1 mouse cellular context compared by ENCODE assay signal in the genomic region with DNA sequence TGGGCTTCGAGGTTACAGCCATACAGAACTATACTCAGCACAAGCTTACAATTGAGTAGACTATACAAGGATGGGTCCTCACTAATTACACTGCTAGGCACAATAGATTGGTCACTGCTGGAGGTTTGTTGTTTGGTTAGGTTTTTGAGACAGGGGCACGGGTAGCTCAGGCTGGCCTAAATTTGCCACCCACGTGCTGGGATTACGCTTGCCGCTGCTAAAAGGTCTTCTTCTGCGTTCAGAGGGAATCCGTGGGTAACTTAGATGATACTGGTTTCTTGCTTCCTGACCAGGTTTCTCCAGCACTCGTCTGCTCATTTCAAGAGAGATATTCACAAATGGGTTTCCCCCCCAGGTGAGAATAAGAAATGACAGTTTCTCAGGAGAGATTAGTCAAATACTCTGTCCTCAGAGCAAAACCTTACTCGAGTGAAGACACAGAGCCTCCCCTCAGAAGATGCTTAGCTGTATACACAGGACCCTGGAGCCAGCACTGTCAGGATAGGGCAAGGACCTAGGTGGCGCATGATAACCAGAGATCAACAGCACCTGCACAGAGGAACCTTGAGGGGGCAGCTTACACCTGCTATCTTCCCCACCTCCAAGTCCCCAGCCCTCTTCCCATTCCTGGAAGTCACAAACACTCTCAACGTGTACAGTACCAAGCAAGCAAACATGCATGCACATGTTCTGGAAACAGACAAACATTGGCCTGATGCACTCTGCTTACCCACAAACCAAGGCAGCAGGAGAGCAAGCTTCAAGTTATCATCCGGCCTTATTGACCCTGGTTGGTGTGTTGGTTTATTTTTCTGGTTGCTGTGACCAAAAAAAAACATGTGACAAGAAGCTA.
TF ChIP-seq lines count a peak whose summit lies in the region.

No protein-coding gene starts in this region.

TF ChIP-seq in CH12.LX, 34 proteins besides CTCF, POLR2A, EP300 and RAD21 (continued from another document):
- TF ChIP-seq TBP (conservative IDR thresholded peaks at IDR 0.05; ENCODE audit: low read depth, low read length): peak; percentile 54; the same call in 1 of the 2 replicates
- TF ChIP-seq USF1 (IDR thresholded peaks at IDR 0.05; ENCODE audit: low read depth, low read length): no peak
- peak; percentile 51; the same call in 1 of the 2 replicates for TF ChIP-seq MAZ (IDR thresholded peaks at IDR 0.05; ENCODE audit: low read depth, low read length)
- peak; percentile 82 for TF ChIP-seq JUND (conservative IDR thresholded peaks at IDR 0.05; ENCODE audit: low read depth, low read length)
- peak; percentile 65; the same call in 1 of the 2 replicates for TF ChIP-seq MAFK (IDR thresholded peaks at IDR 0.05; ENCODE audit: insufficient replicate concordance, low read length)
- 0 out of 2 replicates have a peak, but pooled peaks have one; percentile 36 for TF ChIP-seq ELF1 (IDR thresholded peaks at IDR 0.05; ENCODE audit: low read depth, low read length)
- TF ChIP-seq ZC3H11A (IDR thresholded peaks at IDR 0.05; ENCODE audit: low read depth, low read length): no peak
- peak; percentile 91 for TF ChIP-seq BHLHE40 (IDR thresholded peaks at IDR 0.05; ENCODE audit: low read depth, low read length)
- TF ChIP-seq NELFE (IDR thresholded peaks at IDR 0.05; ENCODE audit: low read depth, low read length): 0 out of 2 replicates have a peak, but pooled peaks have one; percentile 48
- no peak for TF ChIP-seq PAX5 (IDR thresholded peaks at IDR 0.05; ENCODE audit: low read length)
